Mouse (Mus musculus) liver, postnatal 0 days (tissue): ENCODE results near the gene Smg9. TPM values are rescaled to one million over a fixed set of nuclear protein-coding genes. Genes with fewer than 3 reads are reported as not detected.

Experiments used
- ATAC-seq: fragments of 200-750 bp; cut with Nextera tagmentation; 2 replicates; pipeline ENCODE4 v1.8.0; 2017; ENCODE audit warnings: mild to moderate bottlenecking, moderate library complexity
- DNase-seq: peaks from one replicate; pipeline ENCODE4 v3.0.0-alpha.2; 2016
- H3K27ac ChIP-seq: fragments of 300-500 bp; sonication (generic); 2 replicates; pipeline ENCODE4 v1.5.1; 2014; ENCODE audit warnings: antibody characterized with exemption, moderate library complexity, mild to moderate bottlenecking, low read depth
- H3K27me3 ChIP-seq: fragments of 300-500 bp; sonication (generic); 2 replicates; pipeline ENCODE4 v1.6.1; 2014; ENCODE audit warnings: low read length, control low read depth, mixed read lengths; ENCODE audit not compliant: insufficient read depth
- H3K36me3 ChIP-seq: fragments of 300-500 bp; sonication (generic); replicated peaks from 2 replicates; pipeline ENCODE4 v1.6.1; 2014; ENCODE audit warnings: mild to moderate bottlenecking, control low read depth, low read length, moderate library complexity, mixed read lengths; ENCODE audit not compliant: insufficient read depth
- H3K4me1 ChIP-seq: fragments of 300-500 bp; sonication (generic); 2 replicates; pipeline ENCODE4 v1.6.1; 2014; ENCODE audit warnings: antibody characterized with exemption, mild to moderate bottlenecking, control low read depth; ENCODE audit not compliant: insufficient read depth
- H3K4me2 ChIP-seq: fragments of 300-500 bp; sonication (generic); 2 replicates; pipeline ENCODE4 v1.6.1; 2014; ENCODE audit warnings: low read depth, mild to moderate bottlenecking, low read length, moderate library complexity, mixed read lengths
- H3K4me3 ChIP-seq: fragments of 300-500 bp; sonication (generic); 2 replicates; pipeline ENCODE4 v1.5.1; 2014; ENCODE audit warnings: low read depth, low read length
- H3K9ac ChIP-seq: fragments of 300-500 bp; sonication (generic); replicated peaks from 2 replicates; pipeline ENCODE4 v1.6.1; 2014; ENCODE audit warnings: mild to moderate bottlenecking, moderate library complexity
- H3K9me3 ChIP-seq: fragments of 300-500 bp; sonication (generic); 2 replicates; pipeline ENCODE4 v1.6.1; 2016; ENCODE audit warnings: mild to moderate bottlenecking, control low read depth, low read length, mixed read lengths
- CTCF ChIP-seq: sonication (generic); IDR thresholded peaks from 2 replicates; pipeline ENCODE4 v1.5.1; 2016; ENCODE audit warnings: antibody characterized with exemption, low read depth
- EP300 ChIP-seq: IDR thresholded peaks from 2 replicates; pipeline ENCODE4 v1.6.1; 2016; ENCODE audit warnings: antibody characterized with exemption, low read depth, mild to moderate bottlenecking
- WGBS: fragments of 180-500 bp; shearing (Covaris S2); extraction: QIAGEN DNeasy Blood & Tissue Kit; methylation state at CpG from one replicate; pipeline ENCODE4 v1.1.7; 2014; ENCODE audit not compliant: insufficient replicate concordance; 5-methylcytosine and 5-hydroxymethylcytosine counted together
- polyA plus RNA-seq: library from polyadenylated mRNA; unstranded; fragments of >200 nt; fragmentation: Nextera tagmentation; extraction: Ambion mirVana; gene quantifications from 2 replicates; pipeline ENCODE4 v1.2.1, GENCODE M21; 2015

The Smg9 gene
- 8.2 and 8.7 TPM in 2 replicates for polyA plus RNA-seq

DNA sequence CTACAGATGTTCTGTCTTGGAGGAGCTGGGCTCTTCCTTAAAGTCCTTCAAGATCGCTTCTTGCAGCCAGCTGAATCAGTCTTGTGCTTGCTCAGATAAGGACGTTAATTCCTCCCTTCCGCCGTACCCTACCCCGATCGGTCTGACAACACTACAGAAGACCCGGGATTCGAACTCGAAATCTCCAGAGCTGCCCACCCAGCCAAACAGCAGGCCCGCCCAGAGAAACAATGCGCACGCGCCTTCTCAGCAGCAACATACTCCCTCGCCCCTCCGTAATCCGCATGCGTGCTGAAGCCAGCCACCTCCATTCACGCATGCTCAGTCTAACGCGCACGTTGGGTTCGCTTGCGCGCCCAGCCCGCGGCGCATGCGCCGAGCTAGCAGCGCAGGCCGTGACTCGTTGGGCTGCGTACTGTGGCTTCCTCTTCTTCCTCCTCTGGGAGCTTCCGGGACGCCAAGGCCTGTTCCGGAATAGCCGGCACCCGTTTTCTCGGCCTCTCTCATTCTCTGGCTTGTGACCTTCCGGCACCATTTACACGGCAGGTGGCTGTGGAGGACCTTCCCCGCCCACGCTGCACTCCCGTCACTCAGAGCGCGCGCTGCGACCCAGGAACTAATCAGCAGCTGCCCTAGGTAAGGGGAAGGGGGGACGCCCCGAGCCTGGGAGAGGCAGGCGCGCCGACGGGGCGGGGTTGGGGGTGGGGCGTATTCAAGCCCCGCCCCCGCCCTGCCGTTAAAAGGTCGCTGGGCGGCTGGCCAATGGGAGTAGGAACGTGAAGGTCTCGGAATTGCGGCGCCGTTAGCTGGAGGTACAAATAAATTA lies at the start of gene Smg9:
TSS of gene Smg9 (plus strand) at position 364 of the 826 bp plus-strand sequence.
- peaks cover 15% of the 10 kb centered on the region for H3K36me3 ChIP-seq
- WGBS: 1% methylated on average over 66 of the region's 66 CpGs
- H3K27me3 ChIP-seq: no peaks in the 10 kb centered on the region
- H3K4me3 ChIP-seq: peak within 1 kb of the TSS; percentile 51
- H3K9me3 ChIP-seq: no peaks in the 10 kb centered on the region; the same call in 1 of the 2 replicates
- DNase-seq (peak; percentile 97), ATAC-seq (peak; percentile 94)
- H3K4me1 ChIP-seq: peaks cover 31% of the 10 kb centered on the region
- peak within 1 kb of the TSS; percentile 95 for H3K27ac ChIP-seq
- TF ChIP-seq CTCF: no peak
- TF ChIP-seq EP300: no peak
- peak within 1 kb of the TSS; percentile 79 for H3K4me2 ChIP-seq
- H3K9ac ChIP-seq: peak within 1 kb of the TSS; percentile 66

DNA sequence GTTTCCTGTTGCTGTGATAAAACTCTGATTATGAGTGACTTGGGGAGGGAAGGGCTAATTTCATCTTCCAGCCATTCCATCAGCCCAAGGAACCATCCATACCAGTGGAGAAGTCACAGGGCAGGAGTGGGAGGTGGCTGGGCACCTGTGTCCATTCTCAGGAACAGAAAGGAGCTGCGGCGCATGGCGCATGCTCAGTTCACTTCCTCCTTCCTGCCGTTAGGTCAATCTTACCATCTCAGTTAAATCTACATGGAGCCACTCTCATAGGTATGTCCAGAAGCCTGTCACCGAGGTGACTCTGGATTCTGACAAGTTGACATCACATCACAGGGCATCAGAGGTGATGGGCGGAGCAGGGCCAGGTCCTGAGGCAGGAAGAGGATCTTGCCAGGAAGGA lies 43.8 kb upstream of the Smg9 start:
- no peaks in the 10 kb centered on the region for H3K4me1 ChIP-seq
- no peaks in the 10 kb centered on the region for H3K9me3 ChIP-seq
- no peak overlapping the region for H3K4me2 ChIP-seq
- DNase-seq: no peak
- ATAC-seq: no peak
- no peak for TF ChIP-seq EP300
- TF ChIP-seq CTCF: no peak
- no peaks in the 10 kb centered on the region for H3K27me3 ChIP-seq
- WGBS: 70% methylated on average over 6 of the region's 6 CpGs
- H3K9ac ChIP-seq: no peak overlapping the region
- H3K36me3 ChIP-seq: no peaks in the 10 kb centered on the region
- no peak overlapping the region for H3K4me3 ChIP-seq
- H3K27ac ChIP-seq: no peak overlapping the region

DNA sequence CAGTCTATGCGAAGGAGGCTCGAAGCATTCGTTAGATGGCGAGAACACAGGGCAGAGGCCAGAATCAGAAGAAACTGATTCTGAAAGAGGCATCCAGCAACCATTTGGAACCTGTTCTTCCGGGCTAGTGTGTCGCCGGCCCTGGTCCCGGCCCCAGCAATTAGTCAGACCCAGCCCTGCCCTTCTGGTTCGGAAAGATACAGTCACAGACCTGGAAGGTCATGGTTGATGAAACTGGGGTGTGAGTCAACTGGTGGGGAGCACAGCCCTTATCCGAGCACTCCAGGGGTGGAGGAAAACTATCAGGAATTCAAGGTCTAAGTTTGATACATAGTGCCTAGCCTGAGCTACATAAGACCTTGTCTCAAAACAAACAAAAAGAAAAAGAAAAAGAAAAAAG lies 43.3 kb upstream of the Smg9 start:
- Histone ChIP-seq H3K36me3 (no peaks in the 10 kb centered on the region), H3K27me3 (no peaks in the 10 kb centered on the region), H3K4me3 (no peak overlapping the region), H3K4me1 (no peaks in the 10 kb centered on the region), H3K9ac (no peak overlapping the region), H3K9me3 (no peaks in the 10 kb centered on the region), H3K27ac (no peak overlapping the region), H3K4me2 (no peak overlapping the region)
- no peak for DNase-seq
- ATAC-seq: no peak
- WGBS: 71% methylated on average over 10 of the region's 10 CpGs
- no peak for TF ChIP-seq CTCF
- no peak for TF ChIP-seq EP300

DNA sequence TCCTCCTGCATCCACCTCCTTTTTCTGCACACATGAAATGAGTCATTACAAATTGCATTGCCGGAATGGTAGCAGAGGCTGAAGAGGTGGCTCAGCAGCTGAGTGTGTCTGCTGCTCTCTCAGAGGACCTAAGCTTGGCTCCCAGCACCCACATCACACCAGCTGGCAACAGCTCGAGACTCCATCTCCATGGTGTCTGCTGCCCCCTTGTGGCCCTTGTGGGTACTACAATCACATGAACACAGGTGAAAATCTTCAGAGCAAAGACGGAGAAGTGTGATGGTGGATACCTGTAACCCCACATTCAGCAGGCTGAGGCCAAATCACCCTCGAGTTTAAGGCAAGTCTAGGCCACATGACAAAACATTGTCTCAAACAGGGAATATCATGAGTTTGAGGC lies 41.5 kb upstream of the Smg9 start:
- TF ChIP-seq CTCF: peak; percentile 84
- no peak for TF ChIP-seq EP300
- H3K4me2 ChIP-seq: no peak overlapping the region
- H3K4me3 ChIP-seq: no peak overlapping the region
- no peak for ATAC-seq
- peak; percentile 58 for DNase-seq
- H3K9me3 ChIP-seq: no peaks in the 10 kb centered on the region
- no peaks in the 10 kb centered on the region for H3K4me1 ChIP-seq
- no peaks in the 10 kb centered on the region for H3K27me3 ChIP-seq
- no peaks in the 10 kb centered on the region for H3K36me3 ChIP-seq
- H3K27ac ChIP-seq: no peak overlapping the region
- WGBS: 44% methylated on average over 4 of the region's 4 CpGs
- H3K9ac ChIP-seq: no peak overlapping the region

DNA sequence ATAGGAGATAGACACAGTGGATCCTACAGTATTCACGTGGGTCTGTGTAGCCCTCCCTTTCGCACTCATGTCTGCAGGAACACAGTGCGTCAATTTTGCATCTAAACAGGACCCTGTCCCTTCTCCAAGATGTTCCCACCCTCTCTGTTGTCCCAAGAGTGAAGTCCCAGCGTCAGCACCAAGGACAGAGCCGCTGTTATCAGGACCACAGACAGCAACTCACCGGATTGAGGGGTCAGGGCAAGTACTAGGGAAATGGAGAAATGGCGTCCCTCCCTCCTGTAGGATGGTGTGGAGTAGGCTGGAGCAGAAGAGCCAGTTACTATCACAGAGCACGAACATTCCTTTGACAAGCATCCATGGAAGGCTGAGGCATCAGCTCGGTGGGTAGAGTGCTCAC lies 40.1 kb upstream of the Smg9 start:
- Histone ChIP-seq H3K27me3 (no peaks in the 10 kb centered on the region), H3K4me2 (no peak overlapping the region), H3K9me3 (no peaks in the 10 kb centered on the region), H3K4me1 (no peaks in the 10 kb centered on the region), H3K4me3 (no peak overlapping the region), H3K27ac (no peak overlapping the region), H3K36me3 (no peaks in the 10 kb centered on the region), H3K9ac (no peak overlapping the region)
- TF ChIP-seq CTCF: no peak
- no peak for TF ChIP-seq EP300
- 22% methylated on average over 9 of the region's 9 CpGs for WGBS
- ATAC-seq: no peak
- peak; percentile 60 for DNase-seq

DNA sequence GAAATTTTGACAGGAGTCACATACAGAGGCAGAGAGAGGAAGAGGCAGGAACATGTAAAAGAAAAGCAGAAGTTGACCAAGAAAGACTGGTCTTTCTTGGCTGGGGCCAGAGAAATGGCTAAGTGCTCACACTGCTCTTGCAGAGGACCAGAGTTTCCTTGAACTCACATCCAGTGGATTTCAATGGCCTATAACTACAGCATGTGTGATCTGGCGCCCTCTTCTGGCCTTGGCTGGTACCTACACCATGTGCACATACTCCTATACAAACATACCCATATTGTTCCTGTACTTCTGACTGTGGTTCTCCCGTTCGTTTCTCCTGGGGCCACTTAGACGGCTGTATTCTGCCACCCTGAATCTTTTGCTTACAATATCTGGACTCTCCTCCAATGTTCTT lies 38.4 kb upstream of the Smg9 start:
- Histone ChIP-seq H3K4me1 (peaks cover 4% of the 10 kb centered on the region), H3K36me3 (no peaks in the 10 kb centered on the region), H3K9me3 (no peaks in the 10 kb centered on the region), H3K9ac (no peak overlapping the region), H3K4me3 (no peak overlapping the region), H3K4me2 (no peak overlapping the region), H3K27me3 (no peaks in the 10 kb centered on the region), H3K27ac (no peak overlapping the region)
- WGBS: 64% methylated on average over 4 of the region's 4 CpGs
- no peak for ATAC-seq
- peak; percentile 45 for DNase-seq
- TF ChIP-seq EP300: no peak
- TF ChIP-seq CTCF: peak; percentile 56
